Mouse (Mus musculus) C2C12 (cell line): Measurements from ENCODE around the gene Snrk. TPM values are rescaled to one million over a fixed set of nuclear protein-coding genes. Genes with fewer than 3 reads are reported as not detected.

Source experiments
- H3K27me3 ChIP-seq: one replicate; pipeline ENCODE4 v1.6.1; 2011; ENCODE audit not compliant: control insufficient read depth, insufficient read depth, insufficient read length
- H3K36me3 ChIP-seq: one replicate; pipeline ENCODE4 v1.6.1; 2011; ENCODE audit not compliant: control insufficient read depth, insufficient read depth
- H3K4me3 ChIP-seq: one replicate; pipeline ENCODE4 v1.5.1; 2011; ENCODE audit warnings: mild to moderate bottlenecking, control low read depth; ENCODE audit not compliant: poor library complexity, insufficient read depth, severe bottlenecking
- H3K79me2 ChIP-seq: one replicate; pipeline ENCODE4 v1.6.1; 2011; ENCODE audit not compliant: control insufficient read depth, insufficient read depth
- H3K79me3 ChIP-seq: one replicate; pipeline ENCODE4 v1.6.1; 2011; ENCODE audit warnings: low read depth, control low read depth
- H3ac ChIP-seq: one replicate; pipeline ENCODE3; 2011; ENCODE audit warnings: low read depth; ENCODE audit not compliant: control insufficient read depth, insufficient read length
- CEBPB ChIP-seq: IDR thresholded peaks from one replicate; pipeline ENCODE4 v1.6.1; 2011; ENCODE audit warnings: low read depth, mild to moderate bottlenecking, control low read depth, moderate library complexity
- CTCF ChIP-seq: IDR thresholded peaks from one replicate; pipeline ENCODE4 v1.5.1; 2011; ENCODE audit not compliant: control insufficient read depth, insufficient read depth, insufficient read length
- FOSL1 ChIP-seq: IDR thresholded peaks from one replicate; pipeline ENCODE4 v1.8.0; 2011; ENCODE audit warnings: mild to moderate bottlenecking, low read length; ENCODE audit not compliant: poor library complexity, insufficient read depth, severe bottlenecking
- MAX ChIP-seq: IDR thresholded peaks from one replicate; pipeline ENCODE4 v1.6.1; 2011; ENCODE audit warnings: mild to moderate bottlenecking, control low read depth
- MYOD1 ChIP-seq: IDR thresholded peaks from one replicate; pipeline ENCODE4 v1.6.1; 2011; ENCODE audit warnings: low read depth; ENCODE audit not compliant: control insufficient read depth, insufficient read length
- MYOG ChIP-seq: IDR thresholded peaks from one replicate; pipeline ENCODE4 v1.6.1; 2011; ENCODE audit not compliant: control insufficient read depth, insufficient read length; ENCODE audit errors: extremely low read depth
- USF1 ChIP-seq: IDR thresholded peaks from one replicate; pipeline ENCODE4 v1.6.1; 2011; ENCODE audit warnings: low read depth, mild to moderate bottlenecking, control low read depth, moderate library complexity
- polyA plus RNA-seq: library from polyadenylated mRNA; unstranded; fragments of >200 nt; fragmentation: generic; extraction: Trizol; gene quantifications from one replicate; pipeline ENCODE4 v1.2.1, GENCODE M21; 2012; ENCODE audit warnings: missing spikeins

Snrk gene
- polyA plus RNA-seq, 1 experiment, result 9.8 TPM

GRCm38 (mm10) chr9:122130666-122131065 lies 13.6 kb downstream of the Snrk start:
- H3K36me3 ChIP-seq, result no peaks in the 10 kb centered on the region
- no peaks in the 10 kb centered on the region for H3K27me3 ChIP-seq
- H3K79me2 ChIP-seq, result peaks cover 21% of the 10 kb centered on the region
- no peak overlapping the region for H3ac ChIP-seq
- H3K4me3 ChIP-seq, result no peak overlapping the region
- TF ChIP-seq FOSL1 (no peak), CEBPB (no peak), MAX (no peak), MYOG (no peak), CTCF (no peak), MYOD1 (no peak), USF1 (no peak)
- peaks cover 4% of the 10 kb centered on the region for H3K79me3 ChIP-seq

GRCm38 (mm10) chr9:122132145-122132544 lies 15.1 kb downstream of the Snrk start:
- Histone ChIP-seq H3K4me3 (no peak overlapping the region), H3ac (no peak overlapping the region), H3K79me2 (peaks cover 20% of the 10 kb centered on the region), H3K36me3 (no peaks in the 10 kb centered on the region), H3K27me3 (no peaks in the 10 kb centered on the region), H3K79me3 (no peaks in the 10 kb centered on the region)
- TF ChIP-seq FOSL1 (no peak), CTCF (no peak), USF1 (no peak), MYOG (no peak), CEBPB (no peak), MYOD1 (no peak), MAX (no peak)

- Histone ChIP-seq H3K4me3 (no peak overlapping the region), H3K79me3 (no peaks in the 10 kb centered on the region)
- no peak for TF ChIP-seq CTCF
- TF ChIP-seq MYOD1, result no peak
- TF ChIP-seq MAX, result no peak
- TF ChIP-seq USF1, result no peak
- TF ChIP-seq MYOG, result no peak
- no peak for TF ChIP-seq CEBPB
- TF ChIP-seq FOSL1, result no peak
Observed at GRCm38 (mm10) chr9:122135095-122135884, 18.2 kb downstream of the Snrk start.

GRCm38 (mm10) chr9:122135885-122136170 lies 18.8 kb downstream of the Snrk start:
- Histone ChIP-seq H3K36me3 (peaks cover 12% of the 10 kb centered on the region), H3K79me3 (no peaks in the 10 kb centered on the region), H3ac (no peak overlapping the region), H3K4me3 (no peak overlapping the region), H3K79me2 (peaks cover 9% of the 10 kb centered on the region), H3K27me3 (no peaks in the 10 kb centered on the region)
- TF ChIP-seq MYOG, result no peak
- TF ChIP-seq CTCF, result no peak
- TF ChIP-seq MYOD1, result no peak
- TF ChIP-seq FOSL1, result no peak
- no peak for TF ChIP-seq USF1
- TF ChIP-seq CEBPB, result no peak
- TF ChIP-seq MAX, result no peak

More at GRCm38 (mm10) chr9:122135095-122135884, 18.2 kb downstream of the Snrk start:
- Histone ChIP-seq H3ac (no peak overlapping the region), H3K79me2 (peaks cover 10% of the 10 kb centered on the region), H3K27me3 (no peaks in the 10 kb centered on the region), H3K36me3 (peaks cover 12% of the 10 kb centered on the region)

- H3K4me3 ChIP-seq, result no peak overlapping the region
- no peaks in the 10 kb centered on the region for H3K79me3 ChIP-seq
- peaks cover 12% of the 10 kb centered on the region for H3K36me3 ChIP-seq
- TF ChIP-seq CEBPB (no peak), MYOG (no peak), USF1 (no peak), MAX (no peak), FOSL1 (no peak), MYOD1 (no peak), CTCF (no peak)
- no peak overlapping the region for H3ac ChIP-seq
- H3K79me2 ChIP-seq, result peaks cover 18% of the 10 kb centered on the region
- no peaks in the 10 kb centered on the region for H3K27me3 ChIP-seq
Observed at GRCm38 (mm10) chr9:122137960-122138359, 20.9 kb downstream of the Snrk start.
